Comparison of ENCODE assay signal across 7 mouse cellular contexts in genomic region chr12:70110375-70111116, GRCm38 (mm10). TPM values are rescaled to one million over a fixed set of nuclear protein-coding genes. Genes with fewer than 3 reads are reported as not detected.
DNase-seq lines count a peak whose midpoint lies in the region; ATAC-seq and TF ChIP-seq lines count a peak whose summit lies in the region.

No protein-coding gene starts in this region.

- no peaks in the 10 kb centered on the region for H3K27me3 ChIP-seq in liver, adult 2 months (ENCODE audit: control insufficient read depth, insufficient read depth, low read length)
- no peaks in the 10 kb centered on the region for H3K27me3 ChIP-seq in heart, embryonic 14.5 days (ENCODE audit: control insufficient read depth, insufficient read depth, low read length)
- H3K27me3 ChIP-seq in liver, embryonic 12.5 days (replicated peaks) = peaks cover 55% of the 10 kb centered on the region
- no peaks in the 10 kb centered on the region for H3K27me3 ChIP-seq in splenic B cell, adult 2 months (ENCODE audit: control insufficient read depth, insufficient read depth, low read length, poor library complexity, severe bottlenecking)

- H3K4me2 ChIP-seq in heart, embryonic 14.5 days (ENCODE audit: low read length) = peak overlapping the region; percentile 100
- peak overlapping the region; percentile 99 for H3K4me2 ChIP-seq in liver, embryonic 12.5 days

- no peaks in the 10 kb centered on the region for H3K79me2 ChIP-seq in liver, adult 2 months (ENCODE audit: control insufficient read depth, insufficient read depth, low read length)

- H3K27ac ChIP-seq in liver, adult 2 months (replicated peaks; ENCODE audit: insufficient read depth, low read depth, low read length) = no peak overlapping the region
- no peak overlapping the region for H3K27ac ChIP-seq in brown adipose tissue, adult 24 weeks (replicated peaks; ENCODE audit: low read depth, low read length)
- peak overlapping the region in 1 of 2 experiments; percentile 92; a peak in 2 of 4 replicates for H3K27ac ChIP-seq in heart, embryonic 14.5 days (replicated peaks in 1 of 2; ENCODE audit: control insufficient read depth in 1 of 2, insufficient read depth in 1 of 2, low read depth in 2 of 2, low read length in 2 of 2)
- H3K27ac ChIP-seq in liver, embryonic 12.5 days = peak overlapping the region; percentile 66; the same call in 1 of the 2 replicates

- peak overlapping the region; percentile 83; the same call in 1 of the 2 replicates for H3K4me3 ChIP-seq in liver, adult 2 months (ENCODE audit: insufficient read depth, low read depth, low read length)
- H3K4me3 ChIP-seq in brown adipose tissue, adult 24 weeks (ENCODE audit: insufficient read depth, low read depth, low read length) = peak overlapping the region; percentile 96
- peak overlapping the region; percentile 90 to 95 for H3K4me3 ChIP-seq in heart, embryonic 14.5 days (ENCODE audit: control insufficient read depth in 1 of 2, insufficient read depth in 1 of 2, low read depth in 1 of 2, low read length in 2 of 2)
- peak overlapping the region; percentile 76 for H3K4me3 ChIP-seq in liver, embryonic 12.5 days

- ATAC-seq in heart, embryonic 14.5 days (ENCODE audit: insufficient number of reproducible peaks, insufficient read depth, low FRiP score, low read depth) = no peak
- no peak for ATAC-seq in liver, embryonic 12.5 days

- no peaks in the 10 kb centered on the region for H3K9me3 ChIP-seq in heart, embryonic 14.5 days (ENCODE audit: control insufficient read depth, low read length)
- H3K9me3 ChIP-seq in liver, embryonic 12.5 days (replicated peaks) = no peaks in the 10 kb centered on the region

- TF ChIP-seq POLR2A in liver, adult 2 months (IDR thresholded peaks at IDR 0.05; ENCODE audit: extremely low read depth, insufficient read depth, low read length) = no peak

- peaks cover 3% of the 10 kb centered on the region; the same call in 1 of the 2 replicates for H3K4me1 ChIP-seq in liver, adult 2 months (ENCODE audit: control insufficient read depth, insufficient read depth, low read length)
- H3K4me1 ChIP-seq in brown adipose tissue, adult 24 weeks (ENCODE audit: control insufficient read depth, insufficient read depth, insufficient read length, low read length) = peaks cover 8% of the 10 kb centered on the region
- peaks cover 3 to 22% of the 10 kb centered on the region in 2 experiments for H3K4me1 ChIP-seq in heart, embryonic 14.5 days (ENCODE audit: control insufficient read depth in 2 of 2, insufficient read depth in 2 of 2, low read length in 2 of 2)
- peaks cover 37% of the 10 kb centered on the region for H3K4me1 ChIP-seq in liver, embryonic 12.5 days

- no peak for DNase-seq in liver, adult 2 months (ENCODE audit: extremely low read depth, low read depth, low spot score)
- DNase-seq in liver = no peak
- DNase-seq in splenic B cell, adult 2 months (ENCODE audit: low read depth, low spot score) = peak; percentile 13
- DNase-seq in ovary, postnatal 36 days (ENCODE audit: low spot score) = no peak

- 14% methylated on average over 23 of the region's 23 CpGs for WGBS in liver, adult 2 months
- 14% methylated on average over 23 of the region's 23 CpGs for WGBS in heart, embryonic 14.5 days
- 9% methylated on average over 23 of the region's 23 CpGs for WGBS in liver, embryonic 12.5 days (ENCODE audit: insufficient replicate concordance)

- TF ChIP-seq CTCF in liver, adult 2 months (IDR thresholded peaks at IDR 0.05; ENCODE audit: low read depth, low read length) = no peak

- peak overlapping the region; percentile 87; the same call in 1 of the 2 replicates for H3K9ac ChIP-seq in liver, adult 2 months (ENCODE audit: low read depth, low read length)
- peak overlapping the region; percentile 94 for H3K9ac ChIP-seq in heart, embryonic 14.5 days (ENCODE audit: low read length)
- peak overlapping the region; percentile 79 for H3K9ac ChIP-seq in liver, embryonic 12.5 days

- H3K36me3 ChIP-seq in liver, adult 2 months (ENCODE audit: control insufficient read depth, insufficient read depth, low read length) = no peaks in the 10 kb centered on the region
- no peaks in the 10 kb centered on the region for H3K36me3 ChIP-seq in heart, embryonic 14.5 days (ENCODE audit: control insufficient read depth, insufficient read depth, low read length)
- no peaks in the 10 kb centered on the region for H3K36me3 ChIP-seq in liver, embryonic 12.5 days
- no peaks in the 10 kb centered on the region for H3K36me3 ChIP-seq in splenic B cell, adult 2 months (ENCODE audit: control insufficient read depth, insufficient read depth, low read length, poor library complexity, severe bottlenecking)

RNA-seq across cellular contexts. Expression of gene Nin, which starts 3.0 kb away (rescaled TPM):
- total RNA-seq in liver, adult 2 months (2014; rRNA removed) = 2.1 and 2.9 TPM in 2 replicates
- 0.51 and 1.1 TPM in 2 replicates for polyA plus RNA-seq in liver, adult 2 months (2012; rRNA removed)
- polyA plus RNA-seq in brown adipose tissue, adult 24 weeks (2012; ENCODE audit: insufficient read depth, insufficient read length, missing spikeins) = 3.2 and 5.2 TPM in 2 replicates
- polyA plus RNA-seq in heart, embryonic 14.5 days (2014; fragmentation: Nextera tagmentation; extraction: Ambion mirVana) = 10.8 and 11.5 TPM in 2 replicates
- polyA plus RNA-seq in liver, embryonic 12.5 days (2016; fragmentation: Nextera tagmentation; extraction: Ambion mirVana) = 4.0 and 4.4 TPM in 2 replicates

RNA-seq across cellular contexts. Expression of gene Abhd12b, which starts 43.4 kb away (rescaled TPM):
- not detected in 2 replicates for total RNA-seq in liver, adult 2 months (2014; rRNA removed)
- not detected in 2 replicates for polyA plus RNA-seq in liver, adult 2 months (2012; rRNA removed)
- polyA plus RNA-seq in brown adipose tissue, adult 24 weeks (2012; ENCODE audit: insufficient read depth, insufficient read length, missing spikeins) = not detected in 2 replicates
- not detected in 2 replicates for polyA plus RNA-seq in heart, embryonic 14.5 days (2014; fragmentation: Nextera tagmentation; extraction: Ambion mirVana)
- not detected in 2 replicates for polyA plus RNA-seq in liver, embryonic 12.5 days (2016; fragmentation: Nextera tagmentation; extraction: Ambion mirVana)
